Mouse (Mus musculus) embryonic fibroblast, embryonic 13.5 days (primary cell): ENCODE results near the gene Ubtf.

Experiments used
- CTCF ChIP-seq: IDR thresholded peaks from 2 replicates; pipeline ENCODE4 v1.5.1; 2011; ENCODE audit warnings: mild to moderate bottlenecking, control low read depth, low read length, moderate library complexity, borderline replicate concordance; ENCODE audit not compliant: insufficient read depth
- POLR2A ChIP-seq: IDR thresholded peaks from 2 replicates; pipeline ENCODE4 v1.6.1; 2011; ENCODE audit warnings: low read depth, mild to moderate bottlenecking, control low read depth, low read length, moderate library complexity

- TF ChIP-seq CTCF (no peak), POLR2A (no peak)
Measured at GRCm38 (mm10) chr11:102339195-102339594, 19.7 kb upstream of the Ubtf start.
